Mouse (Mus musculus) layer of hippocampus, adult 2 months (tissue): ENCODE data around the gene Grk5. TPM values are rescaled to one million over a fixed set of nuclear protein-coding genes. Genes with fewer than 3 reads are reported as not detected.

Experiments used
- DNase-seq, 2 experiments: peaks; one replicate each; pipeline ENCODE4 v3.0.0; 2022; ENCODE audit warnings: low spot score in 2 of 2
- H3K27ac ChIP-seq: fragments of 200-600 bp; 2 replicates; pipeline ENCODE4 v1.8.1; 2022
- H3K4me3 ChIP-seq: fragments of 200-600 bp; 2 replicates; pipeline ENCODE4 v1.8.1; 2022; ENCODE audit warnings: mild to moderate bottlenecking
- CTCF ChIP-seq: fragments of 200-600 bp; conservative IDR thresholded peaks from 2 replicates; pipeline ENCODE4 v1.8.1; 2022; ENCODE audit warnings: antibody characterized with exemption, mild to moderate bottlenecking, moderate library complexity
- total RNA-seq, 2 experiments: library from RNA; stranded (reverse); gene quantifications; 2 replicates each; pipeline ENCODE4 v1.2.3; 2021

The Grk5 gene
- total RNA-seq, 2 experiments from 2014 or later, result 10.4 to 11.5 TPM

GRCm38 (mm10) chr19:61017477-61018266, 128.1 kb downstream of the Grk5 start:
- DNase-seq, result no peak
- H3K4me3 ChIP-seq, result no peak overlapping the region
- no peak overlapping the region for H3K27ac ChIP-seq
- no peak for TF ChIP-seq CTCF

- H3K27ac ChIP-seq, result no peak overlapping the region
- DNase-seq, result peak; percentile 18 to 68
Observed at GRCm38 (mm10) chr19:61021502-61021901, 132.0 kb downstream of the Grk5 start.

DNA sequence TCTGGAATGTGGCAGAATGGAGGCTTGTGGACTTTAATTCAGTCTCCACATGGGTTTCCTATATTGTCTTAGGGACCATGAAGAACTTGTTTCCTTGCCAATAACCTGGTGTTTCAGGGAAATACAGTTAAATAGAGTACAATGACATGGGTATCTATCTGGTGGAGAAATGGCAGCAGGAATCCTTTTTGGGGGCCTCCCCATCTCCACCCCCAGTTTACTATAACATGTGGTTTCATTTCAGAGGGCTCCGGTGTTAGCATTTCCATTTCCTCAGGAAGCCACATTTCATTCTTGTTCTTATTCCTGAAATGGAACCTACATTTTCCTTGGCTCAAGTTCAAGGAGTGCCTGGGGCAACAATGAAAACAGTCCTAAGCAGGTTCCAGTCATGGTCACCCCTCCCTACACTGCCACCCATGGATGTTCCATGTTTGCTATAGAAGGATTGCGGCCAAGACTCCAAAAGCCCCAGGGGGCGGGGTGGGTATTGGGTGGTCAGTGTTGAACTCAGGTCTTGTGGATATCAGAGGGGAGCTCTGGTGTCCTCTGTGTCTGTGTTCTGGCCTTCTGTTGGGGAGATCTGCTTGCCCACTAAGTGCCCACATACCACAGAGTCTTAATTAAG, 132.5 kb downstream of the Grk5 start:
- no peak for TF ChIP-seq CTCF
- no peak for DNase-seq
- H3K4me3 ChIP-seq, result no peak overlapping the region
- H3K27ac ChIP-seq, result no peak overlapping the region

More at GRCm38 (mm10) chr19:61021502-61021901, 132.0 kb downstream of the Grk5 start:
- H3K4me3 ChIP-seq, result no peak overlapping the region
- TF ChIP-seq CTCF, result no peak

- no peak overlapping the region for H3K4me3 ChIP-seq
- no peak for DNase-seq
- TF ChIP-seq CTCF, result no peak
- no peak overlapping the region for H3K27ac ChIP-seq
Observed at GRCm38 (mm10) chr19:61031570-61031969, 142.0 kb downstream of the Grk5 start.

DNA sequence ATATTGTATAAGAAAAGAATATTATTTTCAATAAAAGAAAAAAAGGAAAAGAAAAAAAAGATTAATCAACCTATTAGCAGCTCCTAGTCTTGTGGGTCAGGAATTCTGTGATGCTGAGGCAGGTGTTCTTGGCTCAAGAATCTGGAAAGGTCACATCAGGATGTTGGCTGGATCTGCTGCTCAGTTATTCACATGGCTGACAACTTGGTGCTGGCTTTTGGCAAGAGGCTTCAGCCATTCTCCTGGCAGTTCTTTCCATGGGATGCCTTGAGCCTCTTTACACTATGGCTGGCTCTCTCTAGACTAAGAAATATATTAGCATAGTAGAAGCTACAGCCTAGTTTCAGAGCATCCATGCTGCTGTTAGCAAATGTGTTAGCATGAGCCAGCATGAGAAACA, 149.6 kb downstream of the Grk5 start:
- TF ChIP-seq CTCF, result no peak
- Histone ChIP-seq H3K27ac (no peak overlapping the region), H3K4me3 (no peak overlapping the region)
- DNase-seq, result no peak

- Histone ChIP-seq H3K27ac (no peak overlapping the region), H3K4me3 (no peak overlapping the region)
- DNase-seq, result no peak
- no peak for TF ChIP-seq CTCF
Observed at GRCm38 (mm10) chr19:61048646-61049045, 159.1 kb downstream of the Grk5 start.

GRCm38 (mm10) chr19:61049413-61049812, 159.9 kb downstream of the Grk5 start:
- no peak for TF ChIP-seq CTCF
- DNase-seq, result no peak
- Histone ChIP-seq H3K4me3 (no peak overlapping the region), H3K27ac (no peak overlapping the region)

DNA sequence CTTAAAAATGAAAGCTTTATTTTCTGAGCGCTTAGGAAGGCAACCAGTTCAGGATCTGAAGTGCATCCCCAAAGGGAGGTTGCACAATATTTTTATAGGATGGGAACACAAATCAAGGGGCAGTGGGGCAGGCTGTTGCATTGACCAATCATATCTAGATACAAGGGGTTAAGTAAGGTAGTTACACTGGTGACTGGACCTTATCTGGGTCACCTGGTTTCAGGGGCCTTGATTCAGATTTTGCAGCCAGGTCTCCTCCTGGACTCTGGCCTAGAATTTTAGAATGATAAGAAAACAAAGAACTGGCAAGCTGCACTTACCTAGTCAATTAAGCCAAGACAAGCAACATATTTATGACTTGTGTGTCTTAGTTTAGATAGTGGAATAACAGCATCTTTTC, 161.6 kb downstream of the Grk5 start:
- no peak for TF ChIP-seq CTCF
- DNase-seq, result no peak
- no peak overlapping the region for H3K27ac ChIP-seq
- no peak overlapping the region for H3K4me3 ChIP-seq

GRCm38 (mm10) chr19:61052008-61052407, 162.5 kb downstream of the Grk5 start:
- TF ChIP-seq CTCF, result no peak
- DNase-seq, result no peak
- no peak overlapping the region for H3K4me3 ChIP-seq
- no peak overlapping the region for H3K27ac ChIP-seq

GRCm38 (mm10) chr19:61052786-61053185, 163.2 kb downstream of the Grk5 start:
- DNase-seq, result no peak
- TF ChIP-seq CTCF, result no peak
- no peak overlapping the region for H3K27ac ChIP-seq
- no peak overlapping the region for H3K4me3 ChIP-seq

DNA sequence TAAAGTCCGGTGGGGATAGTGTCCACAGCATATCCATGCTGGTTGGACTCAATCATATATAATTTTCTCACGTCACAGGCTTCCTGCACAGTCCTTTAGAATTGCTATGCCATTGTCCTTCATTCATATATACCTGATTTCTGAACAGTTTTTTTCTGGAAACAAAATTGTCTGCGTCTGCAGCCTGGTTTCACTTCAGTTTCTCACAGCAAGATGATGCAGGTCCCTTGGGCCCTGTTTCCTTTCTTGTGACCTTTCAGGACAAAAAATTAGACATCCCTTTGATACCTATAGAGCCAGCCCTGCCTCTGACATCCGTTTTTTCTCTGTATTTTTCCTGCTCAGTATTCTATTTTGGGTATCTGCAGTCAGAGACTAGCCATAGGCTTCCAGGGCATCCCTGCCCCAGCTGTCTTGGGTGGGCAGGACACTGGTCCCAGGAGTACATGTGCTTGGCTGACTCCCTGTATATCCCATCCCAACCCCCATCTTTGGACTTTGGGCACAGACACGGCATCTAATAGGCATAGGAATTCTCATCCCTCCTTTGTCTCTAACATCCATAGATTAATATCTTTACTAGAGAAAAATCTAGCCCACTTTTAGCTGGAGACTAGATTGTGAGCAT, 167.3 kb downstream of the Grk5 start:
- H3K27ac ChIP-seq, result no peak overlapping the region
- TF ChIP-seq CTCF, result no peak
- H3K4me3 ChIP-seq, result no peak overlapping the region
- DNase-seq, result no peak

DNA sequence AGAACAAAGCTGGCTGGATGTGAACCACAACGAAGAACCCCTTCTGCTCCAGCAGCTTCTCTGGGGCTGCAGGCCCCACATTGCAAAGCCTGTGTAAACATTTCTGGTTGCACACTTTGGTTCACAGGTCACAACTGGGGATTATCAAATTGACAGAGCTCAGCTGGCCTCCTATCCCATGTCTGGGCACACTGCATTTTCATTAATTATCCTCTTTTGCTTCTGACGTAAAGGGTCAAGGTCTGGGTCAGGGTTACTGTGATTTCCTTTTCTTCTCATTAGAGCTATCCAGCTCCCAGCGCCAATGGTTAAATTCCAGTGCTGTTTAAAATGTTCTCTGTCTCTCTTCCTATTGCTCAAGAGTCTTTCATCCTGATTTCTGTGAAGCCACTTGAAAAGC, 168.0 kb downstream of the Grk5 start:
- H3K4me3 ChIP-seq, result no peak overlapping the region
- no peak overlapping the region for H3K27ac ChIP-seq
- no peak for DNase-seq
- no peak for TF ChIP-seq CTCF

- no peak for DNase-seq
- no peak overlapping the region for H3K4me3 ChIP-seq
- H3K27ac ChIP-seq, result no peak overlapping the region
- TF ChIP-seq CTCF, result peak; percentile 56
Observed at GRCm38 (mm10) chr19:61064386-61064785, 174.8 kb downstream of the Grk5 start.
